Mouse (Mus musculus) adrenal gland, postnatal 36 days (tissue): ENCODE results near the gene Pskh1. TPM values are rescaled to one million over a fixed set of nuclear protein-coding genes. Genes with fewer than 3 reads are reported as not detected.

Experiments
- DNase-seq, 2 experiments: peaks; one replicate each; pipeline ENCODE4 v3.0.0; 2021; ENCODE audit warnings: mixed read lengths in 1 of 2
- microRNA-seq: library from miRNA; unstranded; fragments of <30 nt; microRNA quantifications from one replicate; pipeline ENCODE4 v1.2.0, GENCODE M21; 2021
- total RNA-seq, 2 experiments: library from RNA; stranded (reverse); gene quantifications; 2 replicates each; pipeline ENCODE4 v1.2.3; 2021

Gene Pskh1
- total RNA-seq, 2 experiments from 2014 or later: 29.0 to 33.1 TPM

DNA sequence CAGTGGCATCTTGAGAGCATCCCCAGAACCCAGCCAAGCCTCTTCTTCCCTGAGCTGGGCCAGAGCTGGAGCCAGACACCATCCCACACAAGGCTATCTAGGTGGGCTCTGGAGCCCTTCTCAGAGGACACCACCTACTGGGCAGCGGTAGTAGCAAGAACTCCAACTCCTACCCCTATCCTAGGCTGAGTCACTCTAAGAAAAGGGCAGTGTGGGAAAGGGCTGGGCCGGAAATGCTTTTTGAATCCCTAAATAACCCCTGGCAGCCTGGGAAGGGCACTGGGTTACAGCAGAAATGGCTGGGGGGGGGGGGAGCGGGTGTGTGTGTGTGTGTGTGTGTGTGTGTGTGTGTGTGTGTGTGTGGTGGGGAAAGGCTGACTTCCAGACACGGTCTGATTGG is 57.6 kb downstream of the Pskh1 start:
- DNase-seq: peak; percentile 57 to 70

DNA sequence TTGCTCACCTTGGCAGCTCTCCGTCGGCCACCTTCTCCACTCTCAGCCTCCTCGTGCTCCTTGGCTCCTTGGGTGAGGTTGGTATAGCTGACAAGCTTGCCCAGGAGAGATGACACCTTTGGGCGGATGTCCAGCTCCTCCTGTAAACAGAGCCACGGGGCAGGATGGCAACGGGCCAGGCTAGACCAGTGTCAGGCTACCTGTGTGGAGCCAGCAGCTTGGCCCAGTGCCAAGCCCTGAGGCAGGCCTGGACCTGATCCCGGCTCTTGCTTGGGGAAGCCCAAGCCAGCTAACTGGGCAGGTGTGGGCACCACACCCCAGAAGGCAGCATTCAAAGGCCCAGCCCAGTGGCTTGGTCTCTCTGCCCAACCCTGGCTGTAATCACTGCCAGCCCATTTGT is 59.1 kb downstream of the Pskh1 start:
- peak in 1 of 2 experiments; percentile 42 for DNase-seq

DNA sequence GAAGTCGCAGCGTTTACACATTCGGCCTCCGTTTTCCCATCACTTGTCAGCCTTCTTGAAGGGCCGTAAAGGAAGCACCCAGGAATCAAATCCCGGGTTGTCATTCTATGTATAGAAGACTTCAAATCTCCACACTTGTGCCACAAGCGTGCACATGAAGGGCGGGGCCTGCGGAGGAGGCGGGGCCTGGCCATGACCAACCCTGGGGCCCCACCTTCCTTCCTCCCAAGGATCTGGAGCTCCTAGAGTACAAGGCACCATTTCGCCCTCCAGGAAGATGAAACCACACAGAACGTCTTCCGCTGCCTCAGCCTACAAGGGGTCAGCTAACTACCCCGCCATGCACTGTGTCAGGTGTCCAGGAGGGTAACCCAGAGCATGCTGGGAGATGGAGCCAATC is 60.9 kb downstream of the Pskh1 start:
- no peak for DNase-seq

DNA sequence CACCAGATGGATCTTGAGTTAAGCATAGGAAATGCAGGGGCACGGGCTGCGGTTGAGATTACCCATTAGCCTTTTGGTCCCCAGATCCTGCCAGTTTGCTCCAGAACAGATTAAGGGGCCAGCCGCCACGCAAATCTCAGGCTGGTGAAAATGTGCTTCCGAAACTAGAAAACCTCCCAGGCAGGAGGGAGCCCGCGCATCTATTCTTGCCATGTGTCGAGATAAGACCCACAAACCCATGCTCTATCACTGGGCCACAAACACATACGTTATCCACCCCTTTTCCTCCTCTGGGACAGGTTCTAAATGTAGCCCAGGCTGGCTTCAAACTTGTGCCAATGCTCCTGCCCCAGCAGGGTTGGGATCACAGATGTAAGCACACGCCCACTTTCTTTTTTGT is 61.3 kb downstream of the Pskh1 start:
- DNase-seq: no peak

DNA sequence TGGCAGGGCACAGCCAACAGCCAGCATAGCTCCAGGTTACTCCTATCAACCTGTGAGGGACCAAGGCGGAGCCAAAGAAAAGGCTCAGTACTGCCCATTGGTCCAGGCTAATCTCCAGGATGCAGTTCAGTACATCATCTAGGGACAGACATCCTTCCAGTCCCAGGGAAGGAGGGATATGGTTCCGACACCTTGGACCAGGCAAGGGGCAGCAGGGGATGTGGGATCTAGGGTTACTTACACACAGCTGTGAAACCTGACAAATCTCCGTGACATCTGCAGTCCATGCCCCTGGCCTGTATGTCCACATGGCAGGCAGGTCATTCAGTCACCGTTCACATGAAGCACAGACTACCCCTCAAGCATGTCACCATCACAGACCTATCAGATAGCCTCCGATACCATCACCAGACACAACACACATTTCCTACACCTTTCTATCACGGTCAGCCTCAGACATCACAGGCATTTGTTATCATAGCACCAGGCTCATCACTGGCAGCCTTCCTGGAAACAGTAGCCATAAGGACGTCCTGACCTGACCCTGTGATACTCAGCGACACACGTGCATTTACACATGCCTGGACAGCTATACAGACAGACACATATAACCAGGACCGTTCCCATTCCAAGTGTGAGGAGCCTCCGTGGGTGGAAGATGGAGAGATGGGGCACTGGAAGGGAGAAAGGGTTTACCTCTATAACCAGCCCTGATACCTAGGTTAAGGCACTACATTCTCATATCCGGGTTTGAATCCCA is 64.4 kb downstream of the Pskh1 start:
- DNase-seq: no peak

DNA sequence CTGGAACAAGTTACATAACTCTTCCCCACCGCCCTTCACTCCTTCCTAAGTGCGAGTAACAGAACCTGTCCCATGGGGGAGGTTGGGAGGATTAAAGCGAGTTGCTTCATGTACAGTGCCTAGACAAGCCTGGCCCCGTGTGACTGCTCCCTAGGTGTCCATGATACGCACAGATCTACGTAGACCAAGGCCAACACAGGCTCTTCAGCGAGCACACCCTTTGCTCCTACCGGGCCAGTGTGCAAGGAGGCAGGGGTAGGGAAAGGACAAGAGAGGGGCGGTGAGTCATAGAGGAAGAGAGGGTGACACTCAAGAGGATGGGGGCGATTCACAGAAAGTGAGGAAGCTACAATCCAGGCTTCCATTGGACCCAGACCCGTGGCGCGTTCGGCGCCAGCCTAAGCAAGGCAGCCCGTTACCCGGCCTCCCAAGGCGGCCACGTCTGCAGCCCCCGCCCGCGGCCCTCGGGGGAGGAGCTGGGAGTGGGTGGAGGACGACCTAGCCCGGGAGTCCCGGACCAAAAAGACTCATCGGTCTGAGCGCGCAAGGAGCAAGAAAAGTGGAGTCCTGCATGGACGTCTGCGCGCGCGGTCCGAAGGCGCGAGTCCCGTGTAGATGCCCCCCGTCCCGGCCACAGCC is 65.1 kb downstream of the Pskh1 start:
- DNase-seq: peak; percentile 74 to 79

DNA sequence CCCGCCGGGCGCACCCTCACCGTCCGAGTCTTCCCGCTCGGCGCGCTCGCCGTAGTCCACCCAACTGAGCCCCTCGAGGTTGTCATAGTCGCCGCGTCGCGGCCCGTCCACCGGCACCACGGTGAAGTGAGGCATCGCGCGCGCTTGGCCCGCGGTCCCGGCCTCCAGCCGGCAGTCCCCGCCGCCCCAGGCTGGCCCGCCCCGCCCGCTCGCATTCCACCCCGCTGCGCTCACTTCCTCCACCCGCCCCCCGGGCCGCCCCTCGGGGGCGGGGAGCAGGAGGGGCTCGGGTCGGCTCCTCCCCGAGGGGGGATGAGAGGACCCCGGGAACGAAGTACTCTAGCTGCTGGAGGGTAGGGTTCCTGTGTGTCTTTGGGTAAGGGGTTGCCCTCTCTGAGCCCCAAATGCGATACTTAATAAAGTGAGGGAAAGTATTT is 65.7 kb downstream of the Pskh1 start, which contains the start of gene Slc12a4:
Gene Slc12a4 (minus strand): TSS at position 193 of the 437 bp plus-strand sequence.
- DNase-seq: peak; percentile 88 to 93

DNA sequence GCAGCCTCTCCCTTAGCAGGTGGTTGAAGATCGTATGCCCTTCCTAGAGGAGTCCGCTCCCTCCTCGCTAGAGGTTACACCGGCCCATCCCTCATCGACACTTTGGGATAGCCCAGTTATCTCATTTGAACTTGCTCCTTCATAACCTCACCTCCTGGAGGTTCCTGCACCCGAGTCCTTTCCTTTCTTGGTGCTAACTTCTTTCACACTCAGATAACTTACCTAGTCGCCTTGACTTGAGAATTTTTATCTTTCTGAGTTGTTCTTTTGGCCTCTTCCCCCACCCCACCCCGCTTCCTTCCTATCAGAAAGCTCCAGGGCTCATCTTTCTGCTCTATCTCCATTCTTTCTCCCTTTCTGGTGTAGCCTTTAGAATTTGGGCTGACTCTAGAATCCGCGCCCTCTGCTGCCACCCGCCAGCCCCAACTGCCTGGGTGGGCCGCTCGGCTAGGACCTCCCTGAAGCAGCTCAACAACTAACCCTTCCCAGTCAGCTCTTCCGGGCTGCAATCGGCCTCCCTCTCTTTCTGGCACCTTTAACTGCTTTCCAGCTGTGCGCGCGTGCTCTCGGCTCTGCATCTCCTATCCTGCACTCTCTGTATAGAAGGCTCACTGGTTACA is 66.6 kb downstream of the Pskh1 start:
- peak in 1 of 2 experiments; percentile 29 for DNase-seq

DNA sequence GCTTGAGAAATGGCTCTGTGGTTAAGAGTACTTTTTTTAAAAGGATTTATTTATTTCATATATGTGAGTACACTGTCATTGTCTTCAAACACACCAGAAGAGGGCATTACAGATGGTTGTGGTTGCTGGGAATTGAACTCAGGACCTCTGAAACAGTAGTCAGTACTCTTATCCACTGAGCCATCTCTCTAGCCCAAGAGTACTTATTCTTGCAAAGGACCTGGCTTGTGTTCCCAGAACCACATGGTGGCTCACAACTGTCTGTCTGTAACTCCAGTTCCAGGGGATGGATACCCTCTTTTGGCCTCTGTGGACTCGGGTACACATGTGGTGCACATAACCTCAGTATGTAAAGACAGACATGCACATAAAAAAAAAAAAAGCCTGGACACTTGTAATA is 69.1 kb downstream of the Pskh1 start:
- DNase-seq: no peak

DNA sequence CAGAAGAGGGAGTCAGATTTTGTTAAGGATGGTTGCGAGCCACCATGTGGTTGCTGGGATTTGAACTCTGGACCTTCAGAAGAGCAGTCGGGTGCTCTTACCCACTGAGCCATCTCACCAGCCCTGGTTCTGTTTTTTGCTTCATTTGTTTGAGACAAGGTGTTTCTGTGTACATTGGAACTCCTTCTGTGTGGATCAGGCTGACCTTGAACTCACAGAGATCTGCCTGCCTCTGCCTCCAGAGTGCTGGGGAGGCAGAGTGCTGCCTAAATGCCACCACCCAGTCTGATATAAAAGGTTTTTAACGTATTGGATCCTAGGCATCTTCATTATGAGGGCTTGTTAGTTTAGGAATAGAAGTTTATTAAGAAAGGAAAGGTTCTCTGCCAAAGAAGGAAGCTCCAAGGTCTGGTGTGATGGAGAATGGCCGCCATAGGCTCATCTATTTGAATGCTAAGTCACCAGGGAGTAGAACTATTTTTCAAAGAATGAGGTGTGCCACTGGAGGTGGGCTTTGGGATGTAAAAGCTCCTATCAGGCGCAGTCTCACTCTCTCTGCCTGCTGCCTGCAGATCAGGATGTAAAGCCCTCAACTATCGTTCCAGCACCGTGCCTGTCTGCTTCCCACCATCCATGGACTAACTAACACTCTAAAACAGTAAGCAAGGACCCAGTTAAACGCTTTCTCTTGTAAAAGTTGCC is 70.9 kb downstream of the Pskh1 start:
- DNase-seq: no peak

DNA sequence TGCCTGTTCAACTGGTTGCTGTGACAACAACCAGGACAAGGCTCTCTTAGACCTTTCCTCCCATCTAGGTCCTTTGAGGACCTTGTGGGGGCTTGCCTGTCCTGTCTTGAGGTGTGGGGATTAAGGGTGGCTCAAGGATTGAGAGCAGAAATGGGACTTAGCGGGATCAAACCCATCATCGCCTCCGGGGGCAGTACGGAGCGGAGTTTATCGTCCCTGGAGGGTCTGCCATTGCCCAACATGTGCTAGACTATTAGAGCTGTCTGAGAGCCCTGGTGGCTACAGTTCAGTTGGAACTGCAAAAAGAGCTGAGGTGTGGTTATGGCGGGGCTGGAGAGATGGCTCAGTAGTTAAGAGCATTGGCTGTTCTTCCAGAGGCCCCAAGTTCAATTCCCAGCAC is 75.1 kb downstream of the Pskh1 start:
- DNase-seq: no peak

DNA sequence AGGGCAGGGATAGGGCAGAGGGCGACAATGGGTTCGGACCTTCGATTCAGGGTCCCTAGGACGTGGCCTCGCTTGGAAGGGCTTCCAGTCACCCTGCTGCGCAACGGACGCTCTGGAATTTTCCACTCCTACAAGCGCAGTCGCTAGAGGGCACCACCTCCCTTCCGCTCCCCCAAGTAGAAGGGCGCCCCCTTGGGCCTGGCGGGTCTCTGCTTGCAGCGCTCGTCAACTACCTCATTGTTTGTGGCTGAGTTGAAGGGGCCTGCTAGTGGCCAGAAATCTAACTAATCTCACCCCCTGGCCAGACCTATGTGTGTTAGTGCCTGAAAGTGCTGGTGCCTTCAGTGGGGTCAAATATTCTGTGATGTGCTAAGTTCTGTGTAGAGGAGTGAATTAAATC is 79.1 kb downstream of the Pskh1 start, which contains the start of gene Dpep3:
Gene Dpep3 (minus strand): TSS at position 105 of the 400 bp plus-strand sequence.
- no peak for DNase-seq

DNA sequence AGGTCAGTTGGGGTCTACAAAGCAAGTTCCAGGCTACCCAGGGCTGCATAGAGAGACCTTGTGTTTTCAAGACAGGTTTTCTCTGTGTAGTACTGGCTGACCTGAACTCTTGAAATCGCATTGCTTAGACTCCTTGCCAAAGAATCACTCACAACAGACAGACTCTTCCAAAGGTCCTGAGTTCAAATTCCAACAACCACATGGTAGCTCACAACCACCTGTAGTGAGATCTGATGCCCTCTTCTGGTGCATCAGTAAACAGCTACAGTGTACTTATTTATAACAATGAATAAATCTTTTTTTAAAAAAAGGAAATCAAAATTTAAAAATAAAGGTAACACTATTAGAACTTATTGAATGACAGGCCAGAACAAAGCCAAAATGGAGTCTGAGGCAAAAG is 80.9 kb downstream of the Pskh1 start:
- DNase-seq: no peak

Small RNA genes within 50 kb of the gene (microRNA-seq; reads per million reads assigned to microRNA genes)
- gene Mir7074: not detected

Other genes with a start within 250 kb of the Pskh1 start
- gene Carmil2, start 214.2 kb upstream of the Pskh1 start, total RNA-seq: 1 to 10 TPM; 1.2 to 1.4 TPM
- 10 to 100 TPM; 24.9 to 26.3 TPM for gene Acd, start 199.3 kb upstream of the Pskh1 start, total RNA-seq
- 10 to 100 TPM; 10.7 to 14.0 TPM for gene Pard6a, start 199.3 kb upstream of the Pskh1 start, total RNA-seq
- gene 4933405L10Rik, start 192.8 kb upstream of the Pskh1 start, total RNA-seq: not detected
- gene Enkd1, start 192.2 kb upstream of the Pskh1 start, total RNA-seq: 1 to 10 TPM; 4.5 to 4.9 TPM
- 10 to 100 TPM in 1 of 2 experiments, 1 to 10 TPM in 1; 9.7 to 10.3 TPM for gene Gfod2, start 141.8 kb upstream of the Pskh1 start, total RNA-seq
- gene Ranbp10, start 73.1 kb upstream of the Pskh1 start, total RNA-seq: 10 to 100 TPM; 23.7 to 24.0 TPM
- gene Tsnaxip1, start 72.7 kb upstream of the Pskh1 start, total RNA-seq: not detected
- 1 to 10 TPM; 4.3 to 9.6 TPM for gene Cenpt, start 47.2 kb upstream of the Pskh1 start, total RNA-seq
- gene Thap11, start 45.3 kb upstream of the Pskh1 start, total RNA-seq: 10 to 100 TPM; 40.0 to 41.1 TPM
- 10 to 100 TPM; 43.2 to 43.8 TPM for gene Nutf2, start 39.9 kb upstream of the Pskh1 start, total RNA-seq
- 10 to 100 TPM; 31.6 to 38.2 TPM for gene Edc4, start 19.6 kb upstream of the Pskh1 start, total RNA-seq
- 1 to 10 TPM in 1 of 2 experiments, under 1 TPM in 1; 0.59 to 1.7 TPM for gene Nrn1l, start 6.9 kb upstream of the Pskh1 start, total RNA-seq
- under 1 TPM; 0.66 to 0.76 TPM for gene Ctrl, start 33.4 kb downstream of the Pskh1 start, total RNA-seq
- gene Psmb10, start 38.0 kb downstream of the Pskh1 start, total RNA-seq: 10 to 100 TPM; 68.1 to 87.1 TPM
- 1 to 10 TPM; 1.3 to 1.9 TPM for gene Lcat, start 42.9 kb downstream of the Pskh1 start, total RNA-seq
- 10 to 100 TPM; 43.9 to 58.9 TPM for gene Slc12a4, start 65.7 kb downstream of the Pskh1 start, total RNA-seq
- gene Dpep3, start 79.0 kb downstream of the Pskh1 start, total RNA-seq: not detected
- gene Dus2, start 90.9 kb downstream of the Pskh1 start, total RNA-seq: 10 to 100 TPM; 16.0 to 19.3 TPM
- under 1 TPM in 1 of 2 experiments, not detected in 1; 0.30 TPM for gene Dpep2nb, start 105.5 kb downstream of the Pskh1 start, total RNA-seq
- gene Ddx28, start 111.4 kb downstream of the Pskh1 start, total RNA-seq: 10 to 100 TPM; 15.5 to 16.9 TPM
- gene Nfatc3, start 158.4 kb downstream of the Pskh1 start, total RNA-seq: 10 to 100 TPM; 37.3 to 48.0 TPM
- gene Esrp2, start 236.5 kb downstream of the Pskh1 start, total RNA-seq: 1 to 10 TPM; 1.1 to 3.5 TPM
- 10 to 100 TPM; 17.4 to 29.6 TPM for gene Pla2g15, start 250.0 kb downstream of the Pskh1 start, total RNA-seq